Mouse (Mus musculus) retina, postnatal 7 days (tissue): ENCODE measurements at regions not wholly inside any gene's neighbourhood (a gene's known extent, or its start where the extent isn't known, plus 50 kb on each side); places are given as distances from the start of the nearest gene placed in this dataset.
"Not testable (repeated sequence)": the region's sequence is repeated elsewhere in the genome, so short reads cannot be mapped to it uniquely, and the experiment has no call there.

Source experiments
- DNase-seq: peaks from one replicate; pipeline ENCODE4 v3.0.0-alpha.2; 2012; ENCODE audit warnings: low read depth, low spot score

DNA sequence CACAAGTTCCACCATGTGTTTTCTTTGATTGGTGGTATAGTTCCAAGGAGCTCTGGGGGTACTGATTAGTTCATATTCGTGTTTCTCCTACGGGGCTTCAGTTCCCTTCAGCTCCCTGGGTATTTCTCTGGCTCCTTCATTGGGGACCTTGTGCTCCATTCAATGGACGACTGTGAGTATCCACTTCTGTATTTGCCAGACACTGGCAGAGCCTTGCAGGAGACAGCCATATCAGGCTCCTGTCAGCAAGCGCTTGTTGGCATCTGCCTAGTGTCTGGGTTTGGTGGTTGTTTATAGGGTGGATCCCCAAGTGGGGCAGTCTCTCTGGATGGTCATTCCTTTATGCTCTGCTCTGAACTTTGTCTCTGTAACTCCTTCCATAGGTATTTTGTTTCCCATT, 1905.5 kb upstream of the Sel1l start:
- not testable (repeated sequence) for DNase-seq

DNA sequence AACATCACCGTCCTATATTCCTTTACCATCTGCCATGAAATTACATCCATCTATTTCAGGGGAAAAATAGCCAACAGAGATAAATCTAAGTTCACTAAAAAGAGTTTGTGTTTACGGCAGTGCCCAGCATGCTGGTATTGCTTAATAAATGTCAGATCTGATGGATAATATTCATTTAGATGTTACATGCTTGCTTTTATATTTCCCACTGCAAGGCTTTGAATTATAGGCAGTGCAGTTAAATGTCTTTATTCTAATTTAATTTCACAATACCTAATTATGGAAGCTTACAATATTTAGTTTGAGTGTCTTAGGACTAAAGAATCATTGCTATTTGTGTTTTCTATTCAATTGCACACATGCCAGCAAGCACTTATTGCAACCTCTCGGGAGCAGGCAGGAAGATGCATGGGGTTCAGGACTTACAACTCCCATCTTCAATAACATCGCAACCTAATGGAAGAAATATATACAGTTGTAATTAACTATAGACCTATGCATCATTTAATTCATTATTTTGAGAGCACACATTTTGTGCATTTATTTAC, 1899.4 kb upstream of the Sel1l start:
- no peak for DNase-seq

DNA sequence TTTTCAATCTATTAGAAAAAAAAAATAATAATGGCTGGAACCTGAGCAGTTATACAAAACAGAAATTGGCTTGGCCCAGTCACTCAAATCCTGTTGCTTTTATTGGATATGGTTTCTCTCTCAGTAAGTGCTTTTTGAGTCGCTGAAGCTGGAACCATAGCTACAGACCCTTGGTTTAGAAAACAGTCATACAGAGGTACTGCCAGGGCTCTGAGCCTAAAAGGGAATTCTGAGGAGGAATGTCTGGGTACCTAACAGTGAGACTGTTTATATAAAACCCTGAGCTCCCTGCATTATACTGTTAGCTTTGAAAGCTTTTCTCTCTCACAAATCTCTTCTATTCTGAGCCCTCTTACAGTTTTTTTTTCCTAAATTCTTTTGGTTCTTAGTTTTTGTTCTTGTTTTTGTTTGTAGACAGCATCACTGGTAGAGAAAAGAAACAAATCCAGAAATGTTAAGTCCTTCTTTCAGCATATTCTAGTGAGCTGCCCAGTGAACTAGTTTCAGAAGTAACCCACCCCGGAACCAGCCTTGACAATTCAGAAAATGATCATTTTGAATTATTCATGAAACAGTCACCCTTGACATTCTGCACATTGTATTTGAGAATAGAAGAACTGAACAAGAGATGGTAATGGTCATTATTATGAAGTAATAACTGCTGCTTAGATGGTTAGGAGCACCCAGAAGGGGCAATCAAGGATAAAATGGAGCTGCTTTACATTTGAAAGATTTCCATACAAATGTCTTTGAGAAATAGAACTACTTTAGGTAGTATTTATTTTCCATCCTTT, 1869.9 kb upstream of the Sel1l start:
- no peak for DNase-seq

DNA sequence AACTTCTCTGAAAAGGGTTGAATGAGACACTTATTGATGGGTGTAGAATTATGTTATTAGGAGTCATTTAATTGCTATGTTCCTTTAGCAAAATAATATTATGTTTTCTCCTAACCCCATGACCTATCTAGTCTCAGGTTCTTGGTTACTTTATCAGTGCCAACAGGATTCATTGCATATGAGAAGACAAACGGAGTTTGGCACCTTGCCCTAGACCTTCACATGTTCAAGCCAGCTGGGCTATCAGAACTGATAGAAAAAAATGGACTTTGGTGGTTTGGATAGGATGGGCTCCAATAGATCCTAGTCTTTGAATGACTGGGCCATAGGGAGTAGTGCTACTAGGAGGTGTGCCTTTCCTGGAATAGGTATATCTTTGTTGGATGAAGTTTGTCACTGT, 1857.0 kb upstream of the Sel1l start:
- DNase-seq = no peak

DNA sequence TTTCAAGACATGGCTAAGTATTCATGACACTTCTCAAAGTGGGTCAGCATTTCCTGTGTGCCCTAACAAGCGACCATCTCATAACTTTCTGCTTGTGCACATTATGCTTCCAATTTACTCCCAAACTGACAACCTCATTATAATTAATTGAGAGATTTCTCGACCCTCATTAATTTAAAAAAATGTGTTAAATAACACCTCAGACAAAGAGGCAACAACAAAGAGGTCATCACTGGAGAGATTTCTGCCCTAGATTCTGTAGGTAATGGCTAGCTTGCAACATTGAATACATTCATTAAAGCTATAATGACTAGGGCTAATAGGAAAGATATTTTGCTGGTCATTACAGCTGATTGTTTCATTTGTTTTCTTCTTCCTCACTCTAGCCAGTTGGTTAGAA, 1838.2 kb upstream of the Sel1l start:
- DNase-seq = peak; percentile 5

DNA sequence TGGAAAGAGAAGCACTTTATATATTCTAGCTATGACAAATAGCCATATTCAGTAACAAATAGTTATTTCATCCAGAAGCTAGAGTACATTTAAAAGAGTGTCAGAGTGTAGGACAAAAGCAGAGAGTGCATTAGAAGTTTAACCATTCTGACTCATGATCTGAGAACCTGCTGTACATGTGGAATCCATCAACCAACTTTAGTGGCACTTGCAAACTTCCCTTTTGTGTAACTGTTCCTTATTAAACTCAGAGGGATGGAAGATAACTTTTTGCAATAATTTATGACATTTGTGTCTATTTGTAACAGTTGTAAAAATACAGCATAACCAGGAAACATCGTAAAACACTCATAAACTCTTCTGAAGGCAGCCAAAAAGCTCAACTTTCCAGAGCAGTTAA, 1835.4 kb upstream of the Sel1l start:
- DNase-seq = no peak

DNA sequence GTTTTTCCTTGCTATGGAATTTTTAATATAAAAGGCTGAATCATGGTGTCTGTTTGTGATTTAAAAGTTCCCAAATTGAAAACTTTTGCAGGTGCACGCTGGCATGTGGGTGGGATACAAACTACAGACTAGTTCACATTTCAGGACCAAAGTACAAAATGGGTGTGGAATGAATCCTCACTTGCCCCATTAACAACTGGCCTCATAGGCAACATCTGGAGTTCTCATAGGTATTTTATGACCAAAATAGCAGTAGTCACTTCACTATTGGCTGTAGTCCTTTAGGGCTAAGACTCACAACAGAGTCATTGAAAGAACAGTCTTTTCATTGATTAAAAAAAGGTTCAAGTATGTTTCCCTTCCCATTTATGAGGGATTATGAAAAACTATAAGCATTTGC, 1828.5 kb upstream of the Sel1l start:
- DNase-seq = no peak

DNA sequence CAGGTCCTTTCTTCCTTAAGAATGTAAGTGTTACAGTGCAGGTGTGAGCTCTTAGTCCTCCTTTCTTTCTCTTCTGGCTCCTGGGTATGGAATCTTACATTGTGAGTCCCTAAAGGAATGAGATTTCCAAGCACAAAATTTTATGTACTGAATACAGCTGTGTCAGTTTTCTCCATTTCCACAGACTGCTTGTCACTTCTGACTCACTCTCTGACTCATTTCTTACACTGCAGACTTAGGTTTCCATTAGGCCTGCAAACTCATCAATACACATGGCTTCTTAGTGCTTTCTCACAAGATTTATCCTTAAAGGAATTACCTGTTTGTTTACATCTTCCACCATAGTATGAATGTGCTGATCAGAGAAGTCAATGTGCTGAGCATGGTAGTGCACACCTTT, 1826.1 kb upstream of the Sel1l start:
- no peak for DNase-seq

DNA sequence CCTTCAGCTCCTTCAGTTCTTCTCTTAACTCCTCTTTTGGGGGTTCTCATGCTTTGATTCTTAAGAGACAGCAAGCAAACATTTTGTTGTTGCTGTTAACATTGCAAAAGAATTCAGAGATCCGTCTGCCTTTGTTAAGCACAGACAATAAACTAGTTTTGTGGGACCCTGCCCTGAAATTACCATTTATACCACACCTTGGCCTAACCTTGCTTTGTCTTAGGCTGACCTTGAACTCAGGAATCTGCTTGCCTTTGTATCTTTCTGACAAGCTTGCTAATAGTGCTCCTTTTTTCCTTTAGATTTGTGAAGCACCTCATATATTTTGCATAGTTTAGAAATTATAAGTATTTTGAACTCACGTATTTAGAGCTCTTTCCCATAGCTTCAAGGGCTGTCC, 1820.3 kb upstream of the Sel1l start:
- DNase-seq = no peak

DNA sequence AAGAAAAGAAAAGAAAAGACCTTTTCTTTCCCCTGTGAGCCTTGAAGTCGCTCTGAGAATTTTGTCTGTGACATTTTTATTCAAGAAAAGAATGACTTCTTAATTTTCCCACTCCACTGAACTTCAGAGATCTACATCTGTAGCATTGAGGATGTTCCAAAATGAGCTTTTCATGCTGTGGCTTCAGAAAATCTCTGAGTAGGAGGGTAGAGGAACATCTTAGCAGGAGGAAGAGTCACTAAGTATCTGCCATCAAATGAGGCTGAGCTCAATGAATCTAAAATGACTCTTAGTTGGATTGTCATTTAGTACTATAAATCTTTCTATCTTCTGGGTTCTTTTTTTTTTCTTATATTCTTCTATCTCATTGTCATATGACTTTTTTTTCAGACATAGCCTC, 1817.8 kb upstream of the Sel1l start:
- DNase-seq = no peak
